Mouse (Mus musculus): Measurements from ENCODE around the gene 1700034J05Rik. TPM values are rescaled to one million over a fixed set of nuclear protein-coding genes. Genes with fewer than 3 reads are reported as not detected.

Gene 1700034J05Rik
- polyA plus RNA-seq, 1 experiment from 2014 or later, result 0.15 TPM

GRCm38 (mm10) chr6:146971366-146971765, 17.1 kb upstream of the 1700034J05Rik start:
- no peak for DNase-seq (ENCODE audit: low spot score)
- H3K4me1 ChIP-seq (ENCODE audit: control insufficient read depth, insufficient read depth, low read length), result no peaks in the 10 kb centered on the region
- H3K36me3 ChIP-seq (ENCODE audit: control insufficient read depth, insufficient read depth, low read length), result no peaks in the 10 kb centered on the region
- no peaks in the 10 kb centered on the region for H3K27me3 ChIP-seq (ENCODE audit: control insufficient read depth, insufficient read depth, low read length)
- WGBS, result 77% methylated on average over 3 of the region's 3 CpGs
- ATAC-seq (ENCODE audit: insufficient read depth, low FRiP score, low TSS enrichment), result no peak
- H3K9me3 ChIP-seq (ENCODE audit: control insufficient read depth, low read length), result no peaks in the 10 kb centered on the region
- no peak overlapping the region for H3K9ac ChIP-seq (ENCODE audit: low read length)
- no peak overlapping the region for H3K27ac ChIP-seq (ENCODE audit: low read depth, low read length)
- H3K4me3 ChIP-seq (ENCODE audit: low read depth, low read length), result no peak overlapping the region
- H3K4me2 ChIP-seq (ENCODE audit: low read depth), result no peak overlapping the region

- 59% methylated on average over 3 of the region's 3 CpGs for WGBS
Observed at GRCm38 (mm10) chr6:146970811-146971210, 16.6 kb upstream of the 1700034J05Rik start.

GRCm38 (mm10) chr6:146967836-146968235, 13.6 kb upstream of the 1700034J05Rik start:
- Histone ChIP-seq H3K36me3 (ENCODE audit: control insufficient read depth, insufficient read depth, low read length) (no peaks in the 10 kb centered on the region), H3K27me3 (ENCODE audit: control insufficient read depth, insufficient read depth, low read length) (no peaks in the 10 kb centered on the region), H3K4me1 (ENCODE audit: control insufficient read depth, insufficient read depth, low read length) (no peaks in the 10 kb centered on the region), H3K9ac (ENCODE audit: low read length) (no peak overlapping the region), H3K9me3 (ENCODE audit: control insufficient read depth, low read length) (no peaks in the 10 kb centered on the region), H3K4me3 (ENCODE audit: low read depth, low read length) (no peak overlapping the region), H3K4me2 (ENCODE audit: low read depth) (no peak overlapping the region), H3K27ac (ENCODE audit: low read depth, low read length) (no peak overlapping the region)
- 78% methylated on average over 6 of the region's 6 CpGs for WGBS
- ATAC-seq (ENCODE audit: insufficient read depth, low FRiP score, low TSS enrichment), result no peak
- DNase-seq (ENCODE audit: low spot score), result no peak

More at GRCm38 (mm10) chr6:146970811-146971210, 16.6 kb upstream of the 1700034J05Rik start:
- Histone ChIP-seq H3K9ac (ENCODE audit: low read length) (no peak overlapping the region), H3K4me3 (ENCODE audit: low read depth, low read length) (no peak overlapping the region), H3K27ac (ENCODE audit: low read depth, low read length) (no peak overlapping the region), H3K27me3 (ENCODE audit: control insufficient read depth, insufficient read depth, low read length) (no peaks in the 10 kb centered on the region), H3K36me3 (ENCODE audit: control insufficient read depth, insufficient read depth, low read length) (no peaks in the 10 kb centered on the region), H3K4me2 (ENCODE audit: low read depth) (no peak overlapping the region), H3K4me1 (ENCODE audit: control insufficient read depth, insufficient read depth, low read length) (no peaks in the 10 kb centered on the region), H3K9me3 (ENCODE audit: control insufficient read depth, low read length) (no peaks in the 10 kb centered on the region)
- DNase-seq (ENCODE audit: low spot score) (no peak), ATAC-seq (ENCODE audit: insufficient read depth, low FRiP score, low TSS enrichment) (no peak)

GRCm38 (mm10) chr6:146966446-146967019, 12.3 kb upstream of the 1700034J05Rik start:
- H3K4me1 ChIP-seq (ENCODE audit: control insufficient read depth, insufficient read depth, low read length), result no peaks in the 10 kb centered on the region
- H3K4me2 ChIP-seq (ENCODE audit: low read depth), result no peak overlapping the region
- no peak for ATAC-seq (ENCODE audit: insufficient read depth, low FRiP score, low TSS enrichment)
- 76% methylated on average over 12 of the region's 12 CpGs for WGBS
- H3K4me3 ChIP-seq (ENCODE audit: low read depth, low read length), result no peak overlapping the region
- H3K9ac ChIP-seq (ENCODE audit: low read length), result no peak overlapping the region
- no peaks in the 10 kb centered on the region for H3K9me3 ChIP-seq (ENCODE audit: control insufficient read depth, low read length)
- no peaks in the 10 kb centered on the region for H3K36me3 ChIP-seq (ENCODE audit: control insufficient read depth, insufficient read depth, low read length)
- no peak overlapping the region for H3K27ac ChIP-seq (ENCODE audit: low read depth, low read length)
- no peak for DNase-seq (ENCODE audit: low spot score)
- no peaks in the 10 kb centered on the region for H3K27me3 ChIP-seq (ENCODE audit: control insufficient read depth, insufficient read depth, low read length)

- WGBS, result 75% methylated on average over 13 of the region's 13 CpGs
- H3K9ac ChIP-seq (ENCODE audit: low read length), result no peak overlapping the region
- no peaks in the 10 kb centered on the region for H3K27me3 ChIP-seq (ENCODE audit: control insufficient read depth, insufficient read depth, low read length)
- no peaks in the 10 kb centered on the region for H3K4me1 ChIP-seq (ENCODE audit: control insufficient read depth, insufficient read depth, low read length)
- no peak overlapping the region for H3K27ac ChIP-seq (ENCODE audit: low read depth, low read length)
- no peak for ATAC-seq (ENCODE audit: insufficient read depth, low FRiP score, low TSS enrichment)
- H3K4me2 ChIP-seq (ENCODE audit: low read depth), result no peak overlapping the region
- no peaks in the 10 kb centered on the region for H3K9me3 ChIP-seq (ENCODE audit: control insufficient read depth, low read length)
- H3K36me3 ChIP-seq (ENCODE audit: control insufficient read depth, insufficient read depth, low read length), result no peaks in the 10 kb centered on the region
- no peak overlapping the region for H3K4me3 ChIP-seq (ENCODE audit: low read depth, low read length)
- no peak for DNase-seq (ENCODE audit: low spot score)
Observed at GRCm38 (mm10) chr6:146965139-146965772, 11.0 kb upstream of the 1700034J05Rik start.

- DNase-seq (ENCODE audit: low spot score) (no peak), ATAC-seq (ENCODE audit: insufficient read depth, low FRiP score, low TSS enrichment) (no peak)
- Histone ChIP-seq H3K4me1 (ENCODE audit: control insufficient read depth, insufficient read depth, low read length) (no peaks in the 10 kb centered on the region), H3K4me3 (ENCODE audit: low read depth, low read length) (no peak overlapping the region), H3K27ac (ENCODE audit: low read depth, low read length) (no peak overlapping the region), H3K9ac (ENCODE audit: low read length) (no peak overlapping the region), H3K36me3 (ENCODE audit: control insufficient read depth, insufficient read depth, low read length) (no peaks in the 10 kb centered on the region), H3K27me3 (ENCODE audit: control insufficient read depth, insufficient read depth, low read length) (no peaks in the 10 kb centered on the region), H3K4me2 (ENCODE audit: low read depth) (no peak overlapping the region), H3K9me3 (ENCODE audit: control insufficient read depth, low read length) (no peaks in the 10 kb centered on the region)
- 89% methylated on average over 6 of the region's 6 CpGs for WGBS
Observed at GRCm38 (mm10) chr6:146963396-146964150, 9.4 kb upstream of the 1700034J05Rik start.

- Histone ChIP-seq H3K27ac (ENCODE audit: low read depth, low read length) (no peak overlapping the region), H3K4me1 (ENCODE audit: control insufficient read depth, insufficient read depth, low read length) (no peaks in the 10 kb centered on the region), H3K27me3 (ENCODE audit: control insufficient read depth, insufficient read depth, low read length) (no peaks in the 10 kb centered on the region), H3K9ac (ENCODE audit: low read length) (no peak overlapping the region), H3K9me3 (ENCODE audit: control insufficient read depth, low read length) (no peaks in the 10 kb centered on the region), H3K4me2 (ENCODE audit: low read depth) (no peak overlapping the region), H3K36me3 (ENCODE audit: control insufficient read depth, insufficient read depth, low read length) (no peaks in the 10 kb centered on the region), H3K4me3 (ENCODE audit: low read depth, low read length) (no peak overlapping the region)
- ATAC-seq (ENCODE audit: insufficient read depth, low FRiP score, low TSS enrichment), result no peak
- no peak for DNase-seq (ENCODE audit: low spot score)
- 75% methylated on average over 6 of the region's 6 CpGs for WGBS
Observed at GRCm38 (mm10) chr6:146961832-146962481, 7.7 kb upstream of the 1700034J05Rik start.

GRCm38 (mm10) chr6:146960956-146961355, 6.7 kb upstream of the 1700034J05Rik start:
- Histone ChIP-seq H3K9ac (ENCODE audit: low read length) (no peak overlapping the region), H3K4me3 (ENCODE audit: low read depth, low read length) (no peak overlapping the region)
- no peak for ATAC-seq (ENCODE audit: insufficient read depth, low FRiP score, low TSS enrichment)

More at GRCm38 (mm10) chr6:146960956-146961355, 6.7 kb upstream of the 1700034J05Rik start:
- Histone ChIP-seq H3K9me3 (ENCODE audit: control insufficient read depth, low read length) (no peaks in the 10 kb centered on the region), H3K4me1 (ENCODE audit: control insufficient read depth, insufficient read depth, low read length) (no peaks in the 10 kb centered on the region), H3K4me2 (ENCODE audit: low read depth) (no peak overlapping the region), H3K27ac (ENCODE audit: low read depth, low read length) (no peak overlapping the region), H3K36me3 (ENCODE audit: control insufficient read depth, insufficient read depth, low read length) (no peaks in the 10 kb centered on the region), H3K27me3 (ENCODE audit: control insufficient read depth, insufficient read depth, low read length) (no peaks in the 10 kb centered on the region)
- 83% methylated on average over 5 of the region's 5 CpGs for WGBS
- no peak for DNase-seq (ENCODE audit: low spot score)

Measured in neural tube, embryonic 11.5 days (tissue).